Mouse (Mus musculus) myocyte (in vitro differentiated cells): ENCODE data around the gene Asic2.

Experiments used
- CEBPB ChIP-seq: IDR thresholded peaks from 2 replicates; pipeline ENCODE4 v1.6.1; 2011; ENCODE audit warnings: mild to moderate bottlenecking, moderate library complexity; ENCODE audit not compliant: poor library complexity, insufficient read depth, severe bottlenecking
- E2F4 ChIP-seq: IDR thresholded peaks from one replicate; pipeline ENCODE4 v1.6.1; 2011; ENCODE audit warnings: mild to moderate bottlenecking, control low read depth, moderate library complexity; ENCODE audit not compliant: insufficient read depth
- MYOD1 ChIP-seq, 3 experiments: IDR thresholded peaks; one replicate each; pipeline ENCODE4 v1.6.1; 2011; ENCODE audit warnings: control low read depth in 2 of 3, low read depth in 2 of 3, mild to moderate bottlenecking in 2 of 3, moderate library complexity in 1 of 3; ENCODE audit not compliant: insufficient read length in 2 of 3, control insufficient read depth in 1 of 3
- MYOG ChIP-seq, 3 experiments: IDR thresholded peaks; one replicate each; pipeline ENCODE4 v1.6.1; 2011; ENCODE audit warnings: control low read depth in 2 of 3, low read depth in 2 of 3, mild to moderate bottlenecking in 2 of 3; ENCODE audit not compliant: insufficient read length in 2 of 3, control insufficient read depth in 1 of 3, insufficient read depth in 1 of 3
- POLR2A ChIP-seq: IDR thresholded peaks from one replicate; pipeline ENCODE4 v1.6.1; 2011; ENCODE audit warnings: low read depth, mild to moderate bottlenecking, control low read depth, moderate library complexity; ENCODE audit not compliant: insufficient read length
- POLR2AphosphoS2 ChIP-seq: IDR thresholded peaks from one replicate; pipeline ENCODE4 v1.6.1; 2011; ENCODE audit warnings: low read depth, control low read depth; ENCODE audit not compliant: insufficient read length
- USF1 ChIP-seq: IDR thresholded peaks from one replicate; pipeline ENCODE4 v1.6.1; 2011; ENCODE audit warnings: low read depth, mild to moderate bottlenecking, control low read depth, moderate library complexity

DNA sequence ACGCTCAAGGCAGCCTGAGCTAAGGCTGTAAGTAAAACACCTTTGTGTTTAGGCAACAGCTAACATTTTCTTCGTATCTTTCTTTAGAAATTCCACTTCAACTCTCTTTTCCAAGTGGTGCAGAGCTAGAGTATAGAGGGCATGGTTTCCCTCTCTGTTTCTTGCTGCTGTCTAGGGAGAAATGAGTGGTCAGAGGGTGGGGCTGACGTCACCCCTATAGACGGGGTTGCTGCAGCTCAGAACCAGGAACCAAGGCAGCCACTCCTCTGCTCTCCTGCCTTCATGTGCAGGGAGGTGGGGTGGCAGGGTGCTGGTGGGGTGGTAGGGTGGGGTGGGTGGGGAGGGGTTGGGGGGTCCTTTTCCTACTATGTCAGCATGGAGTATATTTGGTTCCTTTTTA, 1132.4 kb downstream of the Asic2 start:
- TF ChIP-seq MYOG (IDR thresholded peaks at IDR 0.05; ENCODE audit: control insufficient read depth in 1 of 3, insufficient read depth in 1 of 3, insufficient read length in 2 of 3, low read depth in 2 of 3) (no peak), USF1 (no peak), POLR2AphosphoS2 (no peak), CEBPB (no peak), POLR2A (no peak), MYOD1 (IDR thresholded peaks at IDR 0.05; ENCODE audit: control insufficient read depth in 1 of 3, insufficient read length in 2 of 3, low read depth in 2 of 3) (no peak), E2F4 (no peak)
